Mouse (Mus musculus): ENCODE measurements around the gene Gm28042. TPM values are rescaled to one million over a fixed set of nuclear protein-coding genes. Genes with fewer than 3 reads are reported as not detected.

Gene Gm28042
- total and polyA plus RNA-seq, 3 experiments = 0.77 to 1.9 (median 1.8) TPM

DNA sequence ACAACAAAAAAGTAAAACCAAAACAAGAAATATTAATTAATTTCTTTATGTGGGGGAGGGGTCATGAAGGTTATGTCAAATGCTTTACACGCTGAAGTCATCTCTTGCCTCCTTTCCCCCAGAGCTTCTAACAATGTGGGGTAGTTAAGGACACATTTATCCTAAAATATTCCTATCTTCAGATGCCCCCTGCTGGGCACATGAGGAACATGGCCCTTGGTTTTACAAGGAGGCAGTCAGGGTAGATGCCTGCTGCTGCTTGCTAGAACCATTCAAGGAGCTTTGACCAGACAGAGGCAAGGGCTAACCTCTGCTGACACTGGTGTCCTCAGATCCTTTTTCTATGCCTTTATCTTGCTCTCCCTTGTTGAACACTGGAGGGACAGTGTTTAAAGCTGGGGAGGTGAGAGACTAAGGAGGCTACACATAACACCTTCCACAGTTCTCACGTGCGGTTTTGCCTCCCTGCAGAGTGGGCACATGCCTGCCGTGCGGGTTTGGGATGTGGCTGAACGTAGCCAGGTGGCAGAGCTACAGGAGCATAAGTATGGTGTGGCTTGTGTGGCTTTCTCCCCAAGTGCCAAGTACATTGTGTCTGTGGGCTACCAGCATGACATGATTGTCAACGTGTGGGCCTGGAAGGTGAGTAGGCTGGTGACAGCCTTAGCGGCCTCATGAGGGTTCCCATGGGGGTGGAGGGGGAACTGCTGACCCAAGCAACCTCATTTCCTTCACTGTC lies 15.7 kb upstream of the Gm28042 start:
- Histone ChIP-seq H3K4me1 (ENCODE audit: control insufficient read depth in 1 of 2, insufficient read depth in 2 of 2) (peaks cover 0 to 6% of the 10 kb centered on the region in 2 experiments; a peak in 1 of 4 replicates), H3K9me3 (replicated peaks; ENCODE audit: low read length) (no peaks in the 10 kb centered on the region), H3K4me3 (replicated peaks in 1 of 3; ENCODE audit: low read depth in 2 of 3, low read length in 2 of 3, poor library complexity in 1 of 3) (no peak overlapping the region), H3K4me2 (ENCODE audit: insufficient read depth, low read depth, poor library complexity, severe bottlenecking) (no peak overlapping the region), H3K27me3 (replicated peaks) (no peaks in the 10 kb centered on the region), H3K36me3 (replicated peaks in 1 of 2; ENCODE audit: control insufficient read depth in 1 of 2, insufficient read depth in 1 of 2, low read length in 1 of 2) (peaks cover 9 to 49% of the 10 kb centered on the region in 2 experiments), H3K27ac (ENCODE audit: insufficient read depth, low read depth) (no peak overlapping the region), H3K9ac (ENCODE audit: insufficient read depth, low read depth) (no peak overlapping the region), H3K79me2 (replicated peaks; ENCODE audit: control insufficient read depth, extremely low read depth, insufficient read depth, poor library complexity, severe bottlenecking) (no peaks in the 10 kb centered on the region)
- in situ Hi-C loops (cut with MboI; ENCODE audit: low pct_ligation_motif_present, low pct_unique_long_range_greater_than_20kb, low sequenced_read_pairs) = no loop called here
- dilution Hi-C loops (cut with MboI; ENCODE audit: extremely low pct_ligation_motif_present, extremely low pct_unique_long_range_greater_than_20kb, low sequenced_read_pairs) = no loop called here
- peak; percentile 60 for DNase-seq (ENCODE audit: extremely low read depth)
- TF ChIP-seq POLR2AphosphoS2 (IDR thresholded peaks at IDR 0.05; ENCODE audit: low read depth, low read length) = no peak
- TF ChIP-seq SMC3 (IDR thresholded peaks at IDR 0.05; ENCODE audit: low read depth, low read length) = peak; percentile 90
- TF ChIP-seq MYC (IDR thresholded peaks at IDR 0.05; ENCODE audit: low read depth, low read length) = 0 out of 2 replicates have a peak, but pooled peaks have one; percentile 52
- peak; percentile 62 to 88 for TF ChIP-seq CTCF (conservative IDR thresholded peaks at IDR 0.05 in 1 of 2, IDR thresholded peaks at IDR 0.05 in 1 of 2; ENCODE audit: low read depth in 2 of 2, low read length in 2 of 2)
- TF ChIP-seq RAD21 (IDR thresholded peaks at IDR 0.05; ENCODE audit: low read depth, low read length) = peak; percentile 80
- no peak for TF ChIP-seq JUN (IDR thresholded peaks at IDR 0.05; ENCODE audit: insufficient read depth, low read depth, low read length)
- peak; percentile 30; the same call in 1 of the 2 replicates for TF ChIP-seq ZC3H11A (IDR thresholded peaks at IDR 0.05; ENCODE audit: low read depth, low read length)

DNA sequence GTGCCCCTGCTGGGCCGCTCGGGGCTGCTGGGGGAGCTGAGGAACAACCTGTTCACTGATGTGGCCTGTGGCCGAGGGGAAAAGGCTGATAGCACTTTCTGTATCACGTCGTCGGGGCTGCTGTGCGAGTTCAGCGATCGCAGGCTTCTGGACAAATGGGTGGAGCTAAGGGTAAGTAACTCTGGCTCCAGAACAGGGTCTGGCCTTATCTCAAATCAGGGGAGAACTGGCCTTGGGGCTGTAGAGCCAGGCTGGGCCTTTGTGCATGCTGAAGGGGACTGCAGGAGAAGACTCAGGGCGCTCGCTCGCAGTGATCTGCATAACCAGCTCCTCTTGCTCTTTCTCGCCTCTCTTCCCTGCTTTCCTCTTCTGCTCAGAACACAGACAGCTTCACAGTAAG lies 14.4 kb upstream of the Gm28042 start:
- H3K4me3 ChIP-seq (replicated peaks in 1 of 3; ENCODE audit: low read depth in 2 of 3, low read length in 2 of 3, poor library complexity in 1 of 3) = no peak overlapping the region
- dilution Hi-C loops (cut with MboI; ENCODE audit: extremely low pct_ligation_motif_present, extremely low pct_unique_long_range_greater_than_20kb, low sequenced_read_pairs) (no loop called here), in situ Hi-C loops (cut with MboI; ENCODE audit: low pct_ligation_motif_present, low pct_unique_long_range_greater_than_20kb, low sequenced_read_pairs) (no loop called here)
- no peaks in the 10 kb centered on the region for H3K27me3 ChIP-seq (replicated peaks)
- H3K79me2 ChIP-seq (replicated peaks; ENCODE audit: control insufficient read depth, extremely low read depth, insufficient read depth, poor library complexity, severe bottlenecking) = no peaks in the 10 kb centered on the region
- peaks cover 0 to 6% of the 10 kb centered on the region in 2 experiments; a peak in 1 of 4 replicates for H3K4me1 ChIP-seq (ENCODE audit: control insufficient read depth in 1 of 2, insufficient read depth in 2 of 2)
- H3K36me3 ChIP-seq (replicated peaks in 1 of 2; ENCODE audit: control insufficient read depth in 1 of 2, insufficient read depth in 1 of 2, low read length in 1 of 2) = peaks cover 18 to 57% of the 10 kb centered on the region in 2 experiments
- H3K9ac ChIP-seq (ENCODE audit: insufficient read depth, low read depth) = no peak overlapping the region
- TF ChIP-seq CTCF (conservative IDR thresholded peaks at IDR 0.05 in 1 of 2, IDR thresholded peaks at IDR 0.05 in 1 of 2; ENCODE audit: low read depth in 2 of 2, low read length in 2 of 2) = no peak
- no peak for TF ChIP-seq MAFK (IDR thresholded peaks at IDR 0.05; ENCODE audit: insufficient replicate concordance, low read length)
- TF ChIP-seq JUN (IDR thresholded peaks at IDR 0.05; ENCODE audit: insufficient read depth, low read depth, low read length) = no peak
- no peak for TF ChIP-seq RCOR1 (conservative IDR thresholded peaks at IDR 0.05; ENCODE audit: low read depth, low read length)
- no peak for TF ChIP-seq MAX (IDR thresholded peaks at IDR 0.05; ENCODE audit: low read length)
- no peak for TF ChIP-seq GABPA (IDR thresholded peaks at IDR 0.05; ENCODE audit: insufficient replicate concordance, low read depth, low read length)
- TF ChIP-seq ZC3H11A (IDR thresholded peaks at IDR 0.05; ENCODE audit: low read depth, low read length) = no peak
- no peak for TF ChIP-seq HCFC1 (IDR thresholded peaks at IDR 0.05; ENCODE audit: low read depth, low read length)
- no peak for TF ChIP-seq USF1 (IDR thresholded peaks at IDR 0.05; ENCODE audit: low read depth, low read length)
- TF ChIP-seq CHD2 (IDR thresholded peaks at IDR 0.05; ENCODE audit: low read length) = no peak
- TF ChIP-seq E2F4 (IDR thresholded peaks at IDR 0.05; ENCODE audit: insufficient replicate concordance, low read depth, low read length) = no peak
- no peak for TF ChIP-seq CHD1 (IDR thresholded peaks at IDR 0.05; ENCODE audit: low read depth, low read length)
- no peak for TF ChIP-seq MEF2A (IDR thresholded peaks at IDR 0.05; ENCODE audit: borderline replicate concordance, low read depth, low read length)
- no peak for TF ChIP-seq NRF1 (IDR thresholded peaks at IDR 0.05; ENCODE audit: low read depth, low read length)
- no peak for TF ChIP-seq NELFE (IDR thresholded peaks at IDR 0.05; ENCODE audit: low read depth, low read length)
- TF ChIP-seq MAZ (IDR thresholded peaks at IDR 0.05; ENCODE audit: low read depth, low read length) = no peak
- H3K27ac ChIP-seq (ENCODE audit: insufficient read depth, low read depth) = no peak overlapping the region
- H3K9me3 ChIP-seq (replicated peaks; ENCODE audit: low read length) = no peaks in the 10 kb centered on the region
- H3K4me2 ChIP-seq (ENCODE audit: insufficient read depth, low read depth, poor library complexity, severe bottlenecking) = no peak overlapping the region
- no peak for DNase-seq (ENCODE audit: extremely low read depth)
